16 mouse cellular contexts compared by ENCODE assay signal in the genomic region with DNA sequence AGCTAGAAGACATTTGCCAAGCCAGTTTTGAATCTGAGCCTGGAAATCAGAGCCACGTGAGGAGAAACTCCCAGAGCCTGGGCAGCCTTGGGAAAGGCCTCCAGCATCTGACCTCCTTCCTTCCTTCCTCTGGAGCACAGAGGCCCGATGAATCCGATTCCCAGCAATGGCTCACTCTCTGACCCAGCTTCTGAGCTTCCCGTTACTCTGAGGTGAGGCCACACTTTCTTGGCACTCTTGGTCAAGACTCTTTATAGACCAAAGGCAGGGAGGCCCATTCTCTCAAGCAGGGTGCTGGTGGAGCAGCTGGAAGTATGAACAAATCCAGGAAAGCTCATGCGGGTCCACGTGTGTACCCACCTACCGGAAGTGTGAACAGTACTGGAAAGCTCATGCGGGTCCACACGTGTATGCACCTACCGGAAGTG.
A peak's percentile ranks its signal among the peaks of the same experiment; 100 is the strongest.
DNase-seq lines count a peak whose midpoint lies in the region; ATAC-seq lines count a peak whose summit lies in the region.
"Had no signal": no experiment of that assay in that cellular context is flagged by ENCODE, and none has a peak within 500 bp of the region (broad histone marks: within the 10 kb centered on the region; RNA-seq: fewer than 3 reads in every experiment).

No protein-coding gene starts in this region.

- no peak overlapping the region for H3K4me3 ChIP-seq in midbrain, embryonic 11.5 days (ENCODE audit: low read depth, low read length)
- no peak overlapping the region for H3K4me3 ChIP-seq in midbrain, embryonic 16.5 days (ENCODE audit: low read depth, low read length)
- H3K4me3 ChIP-seq: liver, embryonic 12.5 days had no signal

- no peaks in the 10 kb centered on the region for H3K4me1 ChIP-seq in midbrain, embryonic 11.5 days (ENCODE audit: control insufficient read depth, insufficient read depth, low read length)
- H3K4me1 ChIP-seq in midbrain, embryonic 16.5 days (ENCODE audit: control insufficient read depth, insufficient read depth, low read length) = no peaks in the 10 kb centered on the region
- H3K4me1 ChIP-seq: liver, embryonic 12.5 days had no signal

- 90% methylated on average over 10 of the region's 10 CpGs for WGBS in midbrain, embryonic 11.5 days
- 91% methylated on average over 10 of the region's 10 CpGs for whole genome bisulfite sequencing in midbrain, embryonic 16.5 days

- H3K36me3 ChIP-seq in midbrain, embryonic 11.5 days (ENCODE audit: control insufficient read depth, insufficient read depth, low read length) = no peaks in the 10 kb centered on the region
- no peaks in the 10 kb centered on the region for H3K36me3 ChIP-seq in midbrain, embryonic 16.5 days (ENCODE audit: control insufficient read depth, insufficient read depth, low read length)
- H3K36me3 ChIP-seq: liver, embryonic 12.5 days had no signal

- no peaks in the 10 kb centered on the region for H3K27me3 ChIP-seq in midbrain, embryonic 11.5 days (ENCODE audit: control insufficient read depth, insufficient read depth, low read length)
- no peaks in the 10 kb centered on the region for H3K27me3 ChIP-seq in midbrain, embryonic 16.5 days (ENCODE audit: control insufficient read depth, insufficient read depth, low read depth, low read length)
- H3K27me3 ChIP-seq: liver, embryonic 12.5 days had no signal

- no peak overlapping the region for H3K9ac ChIP-seq in midbrain, embryonic 11.5 days (ENCODE audit: low read length)
- H3K9ac ChIP-seq in midbrain, embryonic 16.5 days (ENCODE audit: low read depth, low read length) = no peak overlapping the region
- H3K9ac ChIP-seq: liver, embryonic 12.5 days had no signal

- no peak overlapping the region for H3K27ac ChIP-seq in midbrain, embryonic 11.5 days (ENCODE audit: low read depth, low read length)
- H3K27ac ChIP-seq in midbrain, embryonic 16.5 days (ENCODE audit: low read length) = no peak overlapping the region
- H3K27ac ChIP-seq: hindbrain, postnatal 0 days; liver, embryonic 12.5 days; macrophage had no signal

- no peak overlapping the region for H3K4me2 ChIP-seq in midbrain, embryonic 11.5 days
- H3K4me2 ChIP-seq in midbrain, embryonic 16.5 days (ENCODE audit: low read length) = no peak overlapping the region
- H3K4me2 ChIP-seq: liver, embryonic 12.5 days had no signal

- DNase-seq in adrenal gland, adult 2 months = peak; percentile 48
- DNase-seq in adrenal gland, postnatal 4 days (ENCODE audit: low spot score in 2 of 2) = no peak
- peak; percentile 22 for DNase-seq in kidney, adult 18-20 months
- DNase-seq in kidney, postnatal 4 days = no peak
- DNase-seq in midbrain, embryonic 11.5 days (ENCODE audit: low spot score, missing footprints) = peak; percentile 26
- peak; percentile 42 to 48 for DNase-seq in kidney, postnatal 36 days
- no peak for DNase-seq in ovary, postnatal 10 days (ENCODE audit: low spot score)
- DNase-seq: cerebellum, postnatal 10 days; midbrain, embryonic 14.5 days; right cerebral cortex, postnatal 14 days; thymus, adult 18-20 months had no signal

- no peaks in the 10 kb centered on the region for H3K9me3 ChIP-seq in midbrain, embryonic 11.5 days (ENCODE audit: control insufficient read depth, low read length)
- H3K9me3 ChIP-seq in midbrain, embryonic 16.5 days (replicated peaks; ENCODE audit: control insufficient read depth, low read length, poor library complexity, severe bottlenecking) = no peaks in the 10 kb centered on the region
- H3K9me3 ChIP-seq: liver, embryonic 12.5 days had no signal

- no peak for ATAC-seq in midbrain, embryonic 11.5 days (ENCODE audit: low FRiP score)
- no peak for ATAC-seq in midbrain, embryonic 16.5 days
- ATAC-seq: forebrain, embryonic 14.5 days; hindbrain, postnatal 0 days; liver, embryonic 12.5 days had no signal

Comparison
In these comparisons a context has a peak if more than half of its experiments do, and no peak if none do; other contexts are left out.
1. DNase-seq: peak in adrenal gland, adult 2 months (single experiment), kidney, adult 18-20 months (single experiment), midbrain, embryonic 11.5 days (single experiment) and kidney, postnatal 36 days (2 of 2); none in adrenal gland, postnatal 4 days (0 of 2), kidney, postnatal 4 days (0 of 2) and ovary, postnatal 10 days (single experiment).